Mouse (Mus musculus): ENCODE results near the gene H6pd.

H6pd gene

DNA sequence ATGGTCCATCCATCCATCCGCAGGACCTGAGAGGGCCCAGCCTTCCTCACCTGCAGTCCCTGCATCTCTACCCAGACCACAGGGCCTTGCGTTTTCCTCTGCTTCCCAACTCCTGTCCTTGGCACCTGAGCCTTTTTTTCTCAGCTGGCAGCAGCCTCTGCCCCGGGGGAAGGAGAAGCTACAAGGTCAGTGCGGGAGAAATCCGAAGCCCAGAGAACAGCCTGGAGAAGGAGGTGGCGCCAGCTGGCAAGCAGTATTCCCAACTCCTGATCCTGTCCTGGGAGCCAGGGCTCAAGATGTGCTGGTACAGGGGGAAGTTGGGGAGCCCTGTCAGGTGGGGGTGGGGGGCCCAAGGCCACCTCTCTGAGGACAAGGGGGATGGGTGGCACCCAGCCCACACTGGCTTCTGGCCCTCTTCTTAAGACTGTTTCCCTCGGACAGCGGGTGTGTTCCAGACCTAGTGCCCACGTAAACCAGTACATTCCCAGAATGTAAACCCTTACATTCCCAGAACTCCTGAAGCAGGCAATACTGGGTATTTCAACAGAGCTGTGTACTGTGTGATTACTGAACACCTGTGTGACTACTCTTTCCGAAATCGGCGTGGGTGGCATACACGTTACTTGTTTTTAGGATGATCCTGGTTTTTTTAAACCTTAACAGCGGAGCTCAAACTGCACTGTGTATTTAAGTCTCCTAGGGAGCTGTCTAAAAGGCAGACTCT, 9.9 kb downstream of the H6pd start:
- no peak for DNase-seq (ENCODE audit: low spot score)

DNA sequence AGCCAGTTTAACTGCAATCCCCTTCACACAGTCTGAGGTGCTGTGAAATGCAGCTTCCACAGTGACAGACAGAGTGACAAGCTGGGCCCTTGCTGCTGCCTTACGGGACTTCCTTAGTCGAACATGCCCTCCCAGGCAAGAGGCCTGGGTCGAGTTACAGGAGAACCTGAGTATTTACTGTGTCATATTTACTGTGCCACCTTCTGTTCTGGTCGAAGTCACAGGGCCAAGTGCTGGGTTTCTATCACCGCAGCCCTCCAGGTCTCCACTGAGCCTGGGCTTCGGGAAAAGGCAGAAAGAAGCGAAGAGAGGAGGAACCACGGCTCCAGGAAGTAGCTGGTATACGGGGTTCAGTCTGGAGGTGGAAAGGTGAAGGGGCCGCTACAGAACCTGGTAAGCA, 10.8 kb downstream of the H6pd start:
- no peak for DNase-seq (ENCODE audit: low spot score)

DNA sequence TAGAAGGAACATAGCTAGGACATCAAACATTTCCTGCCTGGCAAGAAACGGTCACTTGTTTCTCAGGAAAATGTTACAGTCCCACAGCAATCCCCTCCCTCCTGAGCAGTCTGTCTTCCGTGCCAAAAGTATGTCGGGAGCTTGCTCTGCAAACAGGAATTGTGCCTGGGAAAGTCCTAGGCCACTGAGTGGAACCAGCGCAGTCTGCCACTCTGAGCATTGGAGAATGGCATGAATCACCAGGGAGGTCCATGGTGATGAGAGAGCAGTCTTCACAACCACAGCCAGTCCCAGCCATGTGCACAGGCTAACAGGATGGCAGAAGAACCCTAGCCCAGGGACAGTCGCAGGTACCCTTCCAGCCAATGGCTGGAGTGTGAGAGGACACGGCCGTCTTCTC, 12.4 kb downstream of the H6pd start:
- DNase-seq (ENCODE audit: low spot score): no peak

DNA sequence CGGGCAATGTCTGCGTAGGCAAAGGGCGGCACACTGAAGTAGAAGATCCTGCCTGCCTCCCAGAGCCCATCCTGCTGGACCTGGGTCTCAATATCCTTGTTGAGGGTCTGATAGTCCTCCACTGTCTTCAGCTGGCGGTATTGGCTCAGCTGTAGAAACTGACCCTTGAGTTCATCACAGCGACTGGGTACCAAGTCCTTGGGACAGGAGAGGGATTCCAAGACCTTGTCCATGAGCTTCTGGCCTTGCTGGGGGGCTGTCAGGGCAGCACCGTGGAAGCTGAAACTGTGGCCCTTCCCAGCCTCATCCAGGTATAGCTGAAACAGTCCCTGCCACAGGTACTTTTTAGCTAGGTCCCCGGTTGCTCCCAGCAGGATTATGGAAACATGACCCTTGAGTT, 12.9 kb downstream of the H6pd start:
- no peak for DNase-seq (ENCODE audit: low spot score)

DNA sequence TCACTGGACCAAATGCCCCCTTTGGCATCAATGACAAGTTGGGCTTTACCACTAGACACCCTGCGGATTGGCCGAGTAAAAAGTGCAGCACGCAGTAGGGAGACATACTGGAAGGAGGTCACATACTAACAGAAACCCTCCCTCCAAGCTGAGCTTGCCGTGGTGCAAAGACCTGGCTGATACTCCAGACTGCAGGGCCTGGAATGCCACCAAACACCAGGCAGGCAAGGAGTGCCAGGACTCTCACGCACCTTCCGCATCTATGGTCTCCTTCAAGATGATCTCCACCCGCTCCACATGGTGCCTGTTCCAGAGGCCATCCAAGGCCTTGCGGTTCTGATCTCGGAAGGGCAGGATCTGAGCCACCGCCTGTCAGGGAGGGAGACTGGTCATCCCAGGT, 14.6 kb downstream of the H6pd start:
- DNase-seq (ENCODE audit: low spot score): no peak

DNA sequence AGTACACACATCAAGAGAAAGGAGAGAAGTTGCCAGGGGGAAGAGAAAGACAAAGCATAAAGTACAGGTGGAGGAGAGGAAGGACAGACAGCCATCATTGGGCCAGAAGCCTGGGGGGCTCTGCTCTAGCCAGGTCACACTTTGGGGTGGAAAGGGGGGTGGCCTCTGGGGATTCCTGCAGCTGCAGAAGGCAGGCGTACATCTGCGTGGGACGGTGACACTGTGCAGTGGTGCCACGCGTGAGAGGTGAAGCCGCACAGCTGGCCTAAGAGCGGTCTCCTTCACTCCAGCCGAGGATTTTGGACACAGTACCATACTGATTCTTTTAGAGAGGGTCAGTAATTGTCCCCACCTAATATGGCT, 16.2 kb downstream of the H6pd start:
- DNase-seq (ENCODE audit: low spot score): no peak

DNA sequence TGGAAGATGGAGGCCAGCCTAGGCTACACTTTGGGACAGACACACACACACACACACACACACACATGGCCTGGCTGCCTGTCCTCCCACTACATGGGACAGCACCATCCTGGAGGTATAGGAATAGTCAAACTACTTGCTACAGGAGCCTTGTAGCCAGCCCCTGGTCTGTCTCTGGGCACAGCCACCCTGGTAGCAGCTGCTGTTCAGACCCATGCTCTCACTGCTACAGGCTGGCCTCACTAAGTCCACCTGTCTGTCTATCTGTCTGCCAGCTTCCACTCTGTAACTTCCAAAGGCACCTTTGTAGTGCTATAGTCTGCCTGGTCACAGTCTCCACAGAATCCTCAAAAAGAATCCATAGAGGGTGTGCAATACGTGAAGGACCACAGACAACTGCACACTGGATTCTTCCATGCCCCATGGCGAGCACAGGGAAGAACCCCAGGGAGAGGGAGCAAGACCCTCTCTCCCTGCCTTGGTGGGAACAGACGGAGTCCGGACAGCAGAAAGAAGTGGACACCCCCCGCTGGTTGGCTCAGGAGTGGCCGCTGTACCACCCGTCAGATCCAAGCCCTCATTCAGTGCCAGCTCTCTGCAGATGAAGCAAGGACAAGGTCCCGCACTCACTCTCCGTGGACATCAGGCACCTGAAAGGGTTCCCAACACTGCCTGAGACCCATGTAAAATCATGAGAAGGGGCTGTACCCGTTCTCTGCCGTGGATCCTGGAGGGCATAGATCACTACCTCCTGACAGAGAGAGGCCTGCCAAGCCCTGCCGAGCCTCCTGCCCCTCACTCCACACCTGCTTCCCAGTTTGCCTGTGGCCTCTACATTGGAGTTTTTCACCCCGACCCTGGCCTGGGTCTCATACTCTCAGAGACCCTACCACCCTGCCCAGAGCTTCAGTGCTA, 16.8 kb downstream of the H6pd start:
- no peak for DNase-seq (ENCODE audit: low spot score)

DNA sequence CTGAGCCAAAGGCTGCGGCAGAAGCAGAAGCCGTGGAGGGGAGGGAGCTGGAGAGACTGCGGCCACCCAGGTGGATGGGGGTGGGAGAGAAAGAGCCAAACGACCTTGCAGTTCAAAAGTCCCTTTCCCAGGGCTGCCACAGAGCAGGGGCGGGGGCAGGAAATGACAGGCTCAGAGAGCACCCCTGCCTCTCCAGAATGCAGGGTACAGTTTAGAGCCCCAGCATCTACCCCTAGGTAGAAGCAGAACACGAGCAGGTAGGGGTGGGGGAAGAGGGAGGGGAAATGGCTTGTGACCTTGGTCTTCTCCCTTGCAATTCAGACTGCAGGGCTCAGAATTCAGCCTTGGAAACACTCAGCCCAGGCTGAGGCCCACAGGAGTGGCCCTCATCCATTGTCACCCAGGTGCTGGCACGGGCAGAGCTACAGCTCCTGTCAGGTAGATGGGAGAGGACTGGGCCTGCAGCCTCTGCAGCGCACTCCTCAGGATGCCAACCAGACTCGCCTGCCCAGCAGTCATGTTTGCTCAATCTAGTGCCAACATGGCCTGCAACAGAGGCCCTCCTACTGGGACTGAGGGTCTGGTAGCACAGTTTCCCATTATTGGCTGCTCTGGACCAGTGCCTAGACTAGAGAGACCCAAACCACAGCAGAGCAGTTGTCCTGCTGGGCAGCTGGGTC, 17.7 kb downstream of the H6pd start:
- no peak for DNase-seq (ENCODE audit: low spot score)

DNA sequence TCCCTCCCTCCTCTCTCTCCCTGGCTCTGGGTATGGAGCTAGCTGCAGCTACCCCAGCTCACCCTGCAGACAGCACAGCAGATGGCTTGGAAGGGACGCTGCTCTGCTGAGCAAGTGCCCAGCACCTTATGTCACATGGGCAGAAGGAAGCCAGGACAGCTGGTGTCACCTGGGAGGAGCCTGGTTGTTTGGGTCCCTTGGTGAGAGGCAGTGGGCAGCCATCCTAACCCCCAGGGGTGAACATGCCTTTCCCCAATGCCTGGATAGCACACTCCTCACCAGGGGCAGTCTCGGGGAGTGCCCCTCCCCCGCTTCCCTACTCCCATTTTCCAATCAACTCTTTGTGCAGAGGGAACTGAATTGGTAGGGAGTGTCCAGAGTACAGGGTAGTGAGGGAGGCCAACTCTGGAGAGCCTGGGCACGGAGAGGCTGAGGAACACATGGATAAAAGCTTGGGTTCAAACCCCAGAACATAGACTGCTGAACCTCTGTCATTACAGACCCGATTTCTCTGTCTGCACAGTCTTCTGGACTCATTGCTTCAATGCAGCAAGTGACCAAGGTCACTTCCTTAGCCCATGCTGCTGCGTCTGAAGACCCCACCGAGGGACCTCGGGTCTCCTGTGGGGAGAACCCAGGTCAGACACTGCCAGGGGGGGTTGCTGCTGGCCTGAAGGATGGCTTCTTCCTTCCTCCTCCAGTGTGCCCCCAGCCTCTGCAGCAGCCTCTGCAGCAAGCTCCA, 18.4 kb downstream of the H6pd start:
- DNase-seq (ENCODE audit: low spot score): no peak

DNA sequence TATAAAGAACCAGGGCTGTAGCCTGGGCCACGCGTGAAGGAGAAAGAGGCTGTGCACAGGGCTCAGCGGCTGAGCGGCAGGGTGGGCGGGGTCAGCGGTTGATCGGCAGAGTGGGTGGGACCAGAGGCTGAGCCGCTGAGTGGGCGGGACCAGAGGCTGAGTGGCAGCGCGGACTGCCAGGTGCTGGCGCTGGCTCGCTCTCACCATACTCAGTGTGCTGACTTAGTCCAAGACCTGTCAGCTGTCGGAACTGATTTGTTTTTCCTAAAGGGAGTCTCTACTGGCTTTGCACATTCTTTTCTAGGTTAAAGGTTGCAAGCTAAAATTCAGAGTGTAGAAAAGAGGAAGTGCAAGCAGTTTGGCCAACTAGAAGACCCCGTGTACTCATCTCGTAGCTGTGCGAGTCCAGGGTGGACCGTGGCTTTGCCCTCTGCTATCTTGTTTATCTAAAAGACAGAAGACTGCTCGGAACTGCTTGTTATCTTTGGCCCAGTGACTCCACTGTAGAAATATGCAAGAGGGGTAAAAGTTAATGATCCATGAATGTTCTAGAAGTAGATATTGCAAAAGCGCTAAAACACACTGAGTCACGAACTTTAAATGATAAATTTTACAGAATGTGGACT, 19.8 kb downstream of the H6pd start:
- peak; percentile 73 for DNase-seq (ENCODE audit: low spot score)

DNA sequence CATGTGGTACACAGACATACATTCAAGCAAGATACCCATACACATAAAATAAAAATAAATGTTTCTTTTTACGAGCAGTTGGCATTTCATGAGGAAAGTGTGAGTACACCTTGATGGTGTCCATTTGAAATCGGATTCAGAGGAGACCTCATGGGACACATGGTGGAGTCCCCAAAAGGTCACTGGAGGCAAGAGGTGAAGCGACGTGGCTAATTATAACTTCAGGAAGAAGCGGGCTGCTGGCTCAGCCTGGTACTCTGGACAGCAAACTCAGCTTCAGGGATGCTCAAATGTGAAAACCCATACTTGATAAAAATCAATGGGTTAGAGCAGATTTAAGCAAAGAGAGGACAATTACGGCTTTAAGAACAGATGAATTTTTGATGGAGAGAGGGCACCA, 20.5 kb downstream of the H6pd start:
- DNase-seq (ENCODE audit: low spot score): no peak

DNA sequence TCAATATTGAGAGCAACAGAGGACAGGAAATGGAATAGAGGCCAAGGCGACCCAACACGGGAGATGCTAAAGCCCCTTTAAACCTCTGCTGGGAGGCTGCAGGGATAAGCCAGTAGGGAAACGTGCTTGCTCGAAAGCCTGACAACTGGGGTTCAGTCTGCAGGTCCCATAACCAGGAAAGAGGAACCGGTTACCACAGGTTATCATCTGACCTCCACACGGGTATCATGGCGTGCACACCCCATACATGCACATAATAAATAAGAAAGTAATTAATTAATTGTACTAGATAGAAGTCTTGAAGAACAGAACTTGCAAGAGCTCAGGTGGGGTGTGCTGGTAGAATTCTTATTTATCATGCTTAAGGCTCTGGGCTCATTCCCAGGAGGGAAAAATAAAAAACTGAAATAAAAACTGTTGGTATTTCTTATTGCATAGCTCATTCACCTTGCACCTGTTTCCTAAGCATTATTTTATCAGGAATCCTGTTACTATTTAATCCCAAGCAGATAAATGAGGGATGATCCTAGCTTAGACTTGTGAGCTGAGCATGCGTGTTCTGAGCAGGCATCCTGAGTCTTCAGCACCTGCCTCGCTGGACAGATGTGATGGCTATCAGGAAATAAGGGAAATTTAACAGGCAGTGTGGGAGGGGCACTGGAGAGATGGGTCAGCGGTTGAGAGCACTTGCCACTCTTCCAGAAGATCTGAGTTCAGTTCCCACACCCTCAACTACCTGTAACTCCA, 22.0 kb downstream of the H6pd start:
- DNase-seq (ENCODE audit: low spot score): no peak

DNA sequence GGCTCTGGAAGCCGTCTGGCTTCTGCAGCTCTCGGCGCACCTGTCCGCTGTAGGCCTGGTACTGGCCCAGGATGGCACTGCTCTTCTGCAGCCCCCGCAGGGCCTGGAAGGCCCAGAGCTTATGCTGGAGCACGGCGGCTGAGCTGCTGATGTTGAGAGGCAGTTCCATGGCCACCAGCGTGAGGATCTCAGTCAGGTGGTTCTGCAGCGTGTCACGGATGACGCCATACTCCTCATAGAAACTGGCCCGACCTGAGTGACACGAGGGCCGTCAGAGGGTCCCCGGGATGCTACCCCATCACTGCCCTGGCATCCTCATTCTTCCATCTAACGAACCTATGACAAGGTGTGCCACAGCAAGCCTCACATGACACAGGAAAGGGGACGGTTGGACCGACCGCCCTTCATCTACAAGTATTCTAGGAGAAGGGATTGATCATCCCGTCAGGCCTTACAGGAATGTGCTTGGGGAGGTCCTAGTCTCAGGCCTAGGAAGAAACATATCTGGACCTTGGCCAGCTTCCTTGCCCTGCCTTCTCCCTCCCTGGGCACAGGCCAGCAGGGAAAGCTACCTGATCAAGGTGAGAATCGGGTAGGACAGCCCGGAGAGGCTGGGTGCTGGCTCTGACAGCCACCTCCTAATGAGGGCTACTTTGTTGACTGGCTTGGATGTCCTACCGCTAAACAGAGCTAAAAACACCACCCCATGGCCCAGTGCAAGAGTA, 24.7 kb downstream of the H6pd start:
- DNase-seq (ENCODE audit: low spot score): no peak

DNA sequence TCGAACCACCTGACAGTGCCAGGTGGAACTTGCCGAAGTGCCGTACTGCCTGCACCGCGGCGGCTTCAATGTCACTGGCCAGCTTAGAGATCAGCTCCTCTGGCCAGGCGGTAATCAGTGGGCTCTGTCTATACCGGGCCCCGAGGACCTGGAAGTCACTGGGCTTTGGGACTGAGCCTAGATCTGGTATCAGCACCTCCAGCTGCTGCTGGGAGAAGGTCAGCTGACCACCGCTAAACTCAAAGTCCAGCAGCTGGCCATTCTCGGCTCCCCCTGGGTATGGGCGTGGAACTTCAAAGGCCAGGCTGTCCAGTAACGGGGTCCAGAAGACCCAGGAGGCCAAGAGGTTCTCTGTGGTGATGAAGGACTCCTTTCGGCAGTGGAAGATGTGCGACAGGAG, 26.7 kb downstream of the H6pd start:
- DNase-seq (ENCODE audit: low spot score): no peak

DNA sequence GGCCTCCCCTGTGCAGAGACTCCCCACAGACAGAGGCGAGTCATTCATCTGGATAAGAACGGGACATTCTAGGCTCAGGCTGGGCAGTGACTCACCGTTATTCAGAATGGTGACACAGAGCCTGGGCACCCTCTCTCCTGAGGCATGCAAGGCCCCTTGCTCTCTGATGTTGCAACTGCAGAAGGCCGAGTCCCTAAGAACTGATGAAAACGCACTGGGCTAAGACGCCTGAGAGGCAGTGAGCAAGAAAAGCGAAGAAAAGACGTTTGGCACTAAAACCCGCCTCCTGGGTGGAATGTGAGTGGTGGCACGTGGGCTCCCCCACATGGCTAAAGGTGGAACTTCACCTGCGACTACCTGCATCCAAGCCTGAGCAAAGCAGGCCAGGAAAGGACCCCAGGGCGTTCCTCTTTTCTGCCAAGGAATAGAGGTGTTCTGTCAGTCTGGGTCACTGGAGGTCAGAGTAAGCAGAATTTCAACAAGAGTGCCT, 29.0 kb downstream of the H6pd start:
- peak; percentile 84 for DNase-seq (ENCODE audit: low spot score)

DNA sequence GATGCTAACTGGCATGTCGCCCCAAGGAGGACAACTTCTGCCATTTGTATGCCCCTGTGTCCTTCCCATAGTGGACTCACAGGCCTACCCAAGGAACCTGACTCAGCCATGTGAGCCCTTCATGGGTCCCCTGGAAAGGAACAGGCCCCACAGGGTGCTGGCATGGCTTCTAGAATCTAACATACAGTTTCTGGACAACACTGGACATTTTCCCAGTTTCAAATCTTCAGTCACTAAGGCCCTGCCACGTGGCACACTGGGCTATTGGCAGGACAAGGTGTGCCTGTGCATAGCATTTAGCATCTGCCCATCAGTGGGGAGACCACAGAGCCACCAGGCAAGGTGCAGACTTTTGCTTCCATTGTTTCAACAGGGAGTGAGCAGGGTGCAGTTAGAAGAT, 30.0 kb downstream of the H6pd start:
- no peak for DNase-seq (ENCODE audit: low spot score)

DNA sequence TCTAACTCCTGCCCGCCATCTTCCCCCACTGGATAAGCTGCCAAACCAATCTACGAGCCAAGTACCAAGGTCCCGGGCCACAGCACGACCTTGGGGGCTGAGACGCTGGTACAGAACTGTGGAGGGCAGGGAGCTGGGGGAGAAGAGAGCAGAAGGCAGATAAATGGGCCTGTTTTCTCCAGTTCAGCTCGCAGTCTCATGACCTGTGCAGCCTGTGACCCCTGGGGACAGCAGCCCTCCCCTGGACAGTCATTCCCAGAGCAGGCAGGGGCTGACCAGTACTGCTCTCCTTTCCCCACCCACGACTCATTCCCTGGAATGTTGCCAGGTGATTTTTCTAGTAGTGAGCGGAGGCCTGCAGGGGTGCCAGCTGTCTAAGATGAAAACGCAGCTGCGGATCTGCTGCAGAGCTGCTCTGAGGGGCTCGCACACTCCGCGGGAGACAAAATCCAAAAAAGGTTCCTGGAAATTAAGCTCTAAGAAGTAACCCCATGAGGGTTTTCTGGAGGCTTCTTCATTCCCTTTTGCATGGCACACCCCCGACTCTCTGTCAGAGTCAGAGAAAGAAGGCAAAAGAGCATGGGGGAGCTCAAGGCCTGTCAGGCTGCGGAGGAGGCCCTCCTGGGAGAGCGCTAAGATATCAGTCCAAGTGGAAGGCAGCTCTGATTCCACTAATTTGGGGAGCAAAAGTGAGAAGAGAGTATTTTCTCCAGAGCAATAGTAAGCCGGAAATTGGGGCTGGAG, 30.9 kb downstream of the H6pd start:
- DNase-seq (ENCODE audit: low spot score): no peak

DNA sequence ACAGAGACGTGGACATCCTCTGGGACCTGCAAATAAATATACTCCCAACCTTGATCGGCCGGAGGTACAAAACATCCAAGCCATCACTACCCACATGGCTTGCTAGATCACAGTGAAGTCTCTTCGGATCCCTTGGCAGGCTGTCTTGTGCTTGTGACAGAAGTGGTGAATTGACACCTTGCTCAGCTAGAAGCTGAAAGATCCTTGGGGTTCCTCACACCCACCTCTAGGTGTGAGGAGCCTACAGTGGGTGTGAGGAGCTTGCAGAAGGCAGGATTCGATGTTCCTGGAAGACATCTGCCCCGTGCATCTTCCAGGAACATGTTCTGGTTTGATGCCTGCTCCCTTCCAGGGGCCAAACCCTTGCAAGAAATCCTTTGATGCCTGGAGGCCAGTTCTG, 31.6 kb downstream of the H6pd start:
- no peak for DNase-seq (ENCODE audit: low spot score)

DNA sequence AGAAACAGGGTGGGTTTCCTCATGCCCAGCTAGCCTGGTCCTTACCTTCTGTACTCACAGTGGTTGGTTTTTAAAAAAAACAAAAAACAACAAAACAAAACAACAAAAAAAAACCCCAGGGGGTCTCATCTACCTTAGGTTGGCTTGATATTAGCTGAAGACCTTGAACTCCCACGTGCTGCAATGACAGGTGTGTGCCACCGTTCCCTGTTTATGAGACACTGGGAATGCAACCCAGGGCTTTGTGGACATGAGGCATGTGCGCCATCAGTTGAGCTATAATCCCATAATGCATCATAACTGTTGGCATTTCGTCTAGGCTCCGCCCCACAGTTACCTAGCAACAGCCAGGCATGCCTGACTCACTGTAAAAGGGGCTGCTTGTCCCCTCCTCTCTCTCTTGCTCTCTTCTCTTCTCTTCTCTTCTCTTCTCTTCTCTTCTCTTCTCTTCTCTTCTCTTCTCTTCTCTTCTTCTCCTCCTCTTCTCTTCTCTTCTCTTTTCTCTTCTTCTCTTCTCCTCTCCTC, 33.0 kb downstream of the H6pd start:
- DNase-seq (ENCODE audit: low spot score): no peak
